Mouse (Mus musculus): Measurements from ENCODE around the gene Mpp4.

Gene Mpp4

GRCm38 (mm10) chr1:59166232-59166905 lies 3.2 kb upstream of the Mpp4 start:
- no peak for DNase-seq

GRCm38 (mm10) chr1:59163918-59164317 lies 729 bp upstream of the Mpp4 start:
- DNase-seq, result no peak

DNA sequence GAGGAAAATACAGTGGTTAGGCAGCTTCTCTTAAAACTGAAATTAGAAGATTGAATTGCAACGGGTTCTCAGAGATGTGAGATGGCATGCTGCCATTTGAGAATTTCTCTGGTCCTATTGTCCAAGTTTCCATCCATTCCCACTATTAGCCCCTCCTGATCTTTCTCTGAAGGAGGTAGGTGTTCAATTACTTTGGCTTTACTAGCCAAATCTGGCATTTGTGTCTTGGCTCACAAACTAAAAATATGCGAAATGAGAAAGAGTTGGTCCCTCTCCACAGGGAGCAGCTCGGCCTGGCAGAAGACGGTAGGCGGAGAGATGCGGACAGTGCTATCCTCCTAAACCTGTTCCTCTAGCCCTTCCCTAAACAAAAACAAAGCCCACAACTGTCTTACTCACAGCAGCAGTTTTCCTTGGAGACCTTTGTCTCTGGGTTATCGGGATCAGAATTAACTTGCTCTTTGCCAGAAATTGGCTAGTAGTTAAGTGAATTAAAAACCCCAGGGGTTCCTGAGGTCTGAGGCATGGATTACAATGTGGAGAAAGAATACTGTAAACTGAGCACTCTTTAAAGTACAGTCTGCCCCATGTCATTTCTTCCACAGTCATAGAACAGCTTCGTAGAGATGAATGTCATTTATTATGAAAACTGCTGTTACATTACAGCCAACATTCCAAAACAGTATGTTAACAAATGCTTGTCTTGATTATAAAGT lies 722 bp downstream of the Mpp4 start:
- DNase-seq, result no peak

GRCm38 (mm10) chr1:59161396-59161795 lies 1.8 kb downstream of the Mpp4 start:
- DNase-seq, result no peak

- no peak for DNase-seq
Observed at GRCm38 (mm10) chr1:59160871-59161270, 2.3 kb downstream of the Mpp4 start.

DNA sequence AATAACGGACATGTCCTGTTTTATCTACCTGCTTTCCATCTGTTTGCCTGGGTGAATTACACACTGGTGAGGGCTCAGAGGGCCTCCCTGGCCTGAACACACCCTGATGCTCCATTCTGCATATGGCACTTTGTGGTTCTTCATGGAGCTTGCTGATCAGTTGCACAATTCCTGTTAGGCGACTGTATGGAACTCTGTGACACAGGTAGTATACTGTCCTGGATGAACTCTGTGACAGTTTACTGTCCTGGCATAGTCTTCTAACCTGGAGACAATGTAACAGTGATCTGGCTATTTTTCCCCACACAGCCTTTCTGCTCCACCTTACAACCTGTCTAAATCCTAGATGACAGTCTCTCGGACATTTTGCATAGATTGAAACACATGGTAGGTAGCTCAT lies 4.1 kb downstream of the Mpp4 start:
- DNase-seq, result no peak

DNA sequence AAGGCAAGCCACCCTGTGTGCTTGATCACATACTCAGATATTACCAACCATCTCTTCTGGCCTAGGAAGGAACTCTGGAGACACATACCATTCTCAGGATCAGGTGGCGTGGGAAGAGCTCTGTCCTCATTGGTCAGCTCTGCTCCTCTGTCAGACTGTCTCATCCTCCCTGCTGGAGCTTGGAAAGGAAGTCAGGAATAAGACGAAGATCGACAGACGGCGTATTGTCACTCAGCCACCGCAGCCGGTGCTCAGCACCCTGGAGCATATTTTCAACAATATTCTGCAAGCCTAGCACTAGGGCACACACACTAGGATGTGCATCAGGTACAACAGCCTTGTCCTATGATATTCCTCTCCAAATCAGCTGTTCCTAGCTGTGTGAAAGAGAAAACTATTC lies 4.7 kb downstream of the Mpp4 start:
- no peak for DNase-seq

DNA sequence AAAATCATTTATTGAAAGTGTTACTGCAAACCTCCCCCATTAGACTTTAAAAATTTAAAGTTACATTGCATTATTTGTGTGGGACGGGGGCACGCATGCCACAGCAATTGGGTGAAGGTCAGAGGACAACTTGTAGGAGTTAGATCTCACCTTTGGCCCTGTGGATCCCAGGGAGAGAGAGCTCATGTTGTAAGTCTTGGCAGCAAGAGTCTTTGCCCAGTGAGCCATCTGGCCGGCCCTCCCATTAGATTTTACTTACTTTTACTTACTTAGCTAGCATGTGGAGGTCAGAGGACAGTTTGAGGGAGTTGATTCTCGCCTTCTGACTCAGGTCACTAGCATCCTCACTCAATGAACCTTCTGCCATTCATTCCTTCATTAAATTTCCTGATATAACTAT lies 5.3 kb downstream of the Mpp4 start:
- DNase-seq, result no peak

GRCm38 (mm10) chr1:59152346-59152745 lies 10.8 kb downstream of the Mpp4 start:
- no peak for DNase-seq

DNA sequence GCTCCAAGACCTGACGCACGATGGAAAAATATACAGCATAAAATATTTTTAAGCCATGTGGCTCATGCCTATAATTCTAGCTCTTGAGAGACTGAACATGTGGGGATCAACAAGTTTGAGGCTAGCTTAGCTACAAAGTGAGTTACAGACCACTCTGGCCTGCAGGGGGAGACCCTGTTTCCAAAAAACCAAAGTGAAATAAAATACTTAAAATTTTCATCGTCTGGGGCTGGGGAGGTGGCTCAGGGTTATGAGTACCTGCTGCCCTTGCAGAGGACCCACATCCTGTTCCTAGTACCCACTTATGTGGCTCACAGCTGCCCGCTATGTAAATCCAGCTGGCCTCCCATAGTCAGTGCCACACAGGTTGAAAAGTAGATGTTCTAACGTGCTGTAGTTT lies 12.6 kb downstream of the Mpp4 start:
- DNase-seq, result no peak

- no peak for DNase-seq
Observed at GRCm38 (mm10) chr1:59144543-59144942, 18.6 kb downstream of the Mpp4 start.

DNA sequence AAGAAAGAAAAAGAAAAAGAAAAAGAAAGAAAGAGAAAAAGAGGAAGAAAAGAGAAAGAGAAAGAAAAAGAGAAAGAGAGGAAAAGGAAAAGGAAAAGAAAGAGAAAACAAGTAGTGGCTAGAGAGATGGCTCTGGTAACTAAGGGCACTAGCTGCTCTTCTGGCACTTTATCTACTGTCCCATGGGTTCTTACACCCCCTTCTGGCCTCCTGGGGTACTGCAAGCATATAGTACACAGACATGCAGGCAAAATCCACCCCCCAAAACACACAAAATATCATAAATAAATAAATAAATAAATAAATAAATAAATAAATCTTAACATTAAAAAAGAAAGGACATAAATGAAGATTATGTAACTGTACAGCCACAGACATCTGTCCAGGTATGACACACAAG lies 20.4 kb downstream of the Mpp4 start:
- no peak for DNase-seq

- no peak for DNase-seq
Observed at GRCm38 (mm10) chr1:59134419-59134818, 28.8 kb downstream of the Mpp4 start.

DNA sequence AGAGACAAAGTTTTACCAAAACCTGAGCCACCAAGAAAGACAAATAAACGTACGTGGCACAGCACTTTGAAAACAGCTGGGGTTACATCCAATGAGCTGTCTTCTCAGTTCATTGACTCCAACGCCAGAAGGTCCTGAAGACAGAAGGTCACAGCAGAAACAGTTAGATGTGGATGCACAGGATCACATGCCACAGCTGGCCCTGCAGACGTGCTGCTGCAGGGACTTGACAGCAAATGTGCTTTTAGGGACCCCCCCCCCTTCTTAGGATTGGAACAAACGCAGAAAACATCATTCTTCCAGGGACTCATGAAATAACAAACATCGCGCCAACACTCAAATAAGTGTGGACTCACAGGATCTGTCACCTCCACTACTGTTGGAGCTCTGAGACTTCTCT lies 34.3 kb downstream of the Mpp4 start:
- DNase-seq, result no peak

DNA sequence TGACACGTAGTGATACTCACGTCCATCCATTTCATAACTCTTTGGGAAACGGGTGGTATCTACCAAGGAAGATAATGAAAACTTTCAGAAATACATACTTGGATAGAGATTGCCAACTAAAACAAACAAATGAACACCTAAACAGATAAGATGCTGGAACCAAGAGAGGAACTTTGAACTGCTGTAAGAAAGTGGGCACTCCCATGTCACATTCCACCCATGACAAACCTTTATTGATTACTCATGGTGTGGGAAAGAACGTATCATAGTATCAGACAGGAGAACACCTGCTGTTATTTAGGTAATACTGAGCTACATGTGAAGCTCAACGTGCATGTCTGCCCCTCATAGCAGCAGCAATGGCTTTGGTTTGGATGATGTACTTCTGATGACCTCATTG lies 37.6 kb downstream of the Mpp4 start:
- DNase-seq, result no peak

DNA sequence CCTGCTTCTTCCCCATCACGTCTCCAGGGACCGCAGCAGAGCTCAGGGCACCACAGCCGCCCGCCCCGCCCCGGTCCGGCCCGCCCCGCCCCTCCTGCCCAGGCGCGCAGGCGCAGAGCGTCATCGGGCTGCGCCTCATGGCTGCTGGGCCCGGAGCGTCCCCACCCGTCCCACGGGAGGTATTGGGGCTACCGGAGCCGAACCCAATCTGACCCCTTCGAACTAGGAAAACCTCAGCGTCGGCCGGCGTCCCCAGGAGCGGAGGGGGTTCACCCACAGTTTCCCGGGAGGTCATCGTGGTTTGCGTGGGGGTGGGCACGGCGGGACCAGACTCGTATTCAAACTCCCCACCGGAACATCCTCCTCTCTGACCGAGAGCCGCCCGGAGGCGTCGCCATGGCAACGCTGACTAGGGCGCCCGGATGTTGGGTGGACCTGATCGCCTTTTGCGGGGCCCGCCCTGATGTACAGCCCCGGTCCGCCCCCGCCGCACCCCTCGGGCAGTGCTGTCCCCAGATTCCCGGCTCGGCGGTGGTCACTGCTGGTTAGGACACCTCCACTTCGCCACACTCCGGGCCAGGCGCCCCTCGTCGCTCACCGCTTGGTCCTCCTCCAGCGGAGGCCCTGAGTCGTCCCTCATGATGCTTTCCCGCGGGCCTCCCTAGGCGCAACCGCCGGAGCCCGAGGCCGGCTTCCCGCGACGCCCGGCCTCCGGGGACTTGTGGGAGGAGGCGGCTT lies 43.3 kb downstream of the Mpp4 start, which contains the start of gene Tmem237:
Tmem237 (minus strand) TSS at position 689 of the 738 bp plus-strand sequence.
- DNase-seq, result peak; percentile 88

DNA sequence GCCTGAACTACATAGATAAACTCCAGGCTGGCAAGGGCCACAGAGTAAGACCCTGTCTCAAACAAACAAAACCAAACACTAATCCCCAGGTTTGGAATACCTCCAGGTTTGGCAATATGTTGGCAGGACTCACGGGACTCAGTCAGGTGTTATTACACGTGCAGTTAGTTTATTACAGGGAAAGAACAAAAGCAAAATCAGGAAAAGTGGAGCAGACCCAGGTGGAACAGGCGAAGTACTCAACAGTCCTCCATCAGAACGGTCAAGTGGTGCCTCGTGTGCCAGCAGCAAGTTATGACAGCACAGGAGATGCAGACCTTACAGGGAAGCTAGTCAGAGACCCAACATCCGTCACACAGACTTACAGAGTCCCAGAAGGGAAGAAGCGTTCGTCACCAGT lies 52.7 kb downstream of the Mpp4 start:
- no peak for DNase-seq

GRCm38 (mm10) chr1:59102071-59102470 lies 61.1 kb downstream of the Mpp4 start:
- no peak for DNase-seq

- no peak for DNase-seq
Observed at GRCm38 (mm10) chr1:59101020-59101419, 62.2 kb downstream of the Mpp4 start.

DNA sequence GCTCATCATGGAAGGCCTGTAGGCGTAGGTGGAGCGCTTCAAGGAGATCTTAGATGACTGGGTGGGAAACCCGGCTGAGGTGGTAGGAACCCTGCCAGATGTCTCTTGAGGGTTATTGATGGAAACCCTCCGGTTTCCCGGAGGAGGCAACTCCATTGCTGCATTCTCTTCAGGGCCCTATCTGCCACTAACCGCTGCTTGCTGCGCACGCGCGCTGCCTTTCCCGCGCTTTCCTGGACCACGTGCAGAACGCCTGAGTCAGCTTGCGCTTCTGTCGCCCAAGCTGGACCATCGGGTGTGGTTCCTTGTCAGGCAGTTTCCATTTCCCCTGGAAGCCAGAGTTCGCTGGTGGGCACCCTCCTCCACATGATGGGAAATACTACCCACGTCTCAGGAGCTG lies 68.5 kb downstream of the Mpp4 start, which contains the start of gene C2cd6:
C2cd6 (minus strand) TSS at position 196 of the 400 bp plus-strand sequence.
- no peak for DNase-seq
